Mouse (Mus musculus) forebrain, embryonic 14.5 days (tissue): ENCODE data around the gene Svs1. TPM values are rescaled to one million over a fixed set of nuclear protein-coding genes. Genes with fewer than 3 reads are reported as not detected.

Experiments
- ATAC-seq: fragments of 200-750 bp; cut with Nextera tagmentation; 2 replicates; pipeline ENCODE4 v1.8.0; 2017; ENCODE audit warnings: mild to moderate bottlenecking, moderate library complexity
- DNase-seq: peaks from one replicate; pipeline ENCODE4 v3.0.0-alpha.2; 2015; ENCODE audit warnings: low spot score
- H3K27ac ChIP-seq: fragments of 300-500 bp; sonication (generic); 2 replicates; pipeline ENCODE4 v1.5.1; 2014; ENCODE audit warnings: low read depth, mild to moderate bottlenecking, control low read depth, low read length, moderate library complexity
- H3K27me3 ChIP-seq: fragments of 300-500 bp; sonication (generic); replicated peaks from 2 replicates; pipeline ENCODE4 v1.6.1; 2014; ENCODE audit warnings: low read length, control low read depth, mixed read lengths; ENCODE audit not compliant: control insufficient read depth, insufficient read depth
- H3K36me3 ChIP-seq: fragments of 300-500 bp; sonication (generic); 2 replicates; pipeline ENCODE4 v1.6.1; 2014; ENCODE audit warnings: low read length, control low read depth; ENCODE audit not compliant: control insufficient read depth, insufficient read depth
- H3K4me1 ChIP-seq: fragments of 300-500 bp; sonication (generic); 2 replicates; pipeline ENCODE4 v1.6.1; 2014; ENCODE audit warnings: antibody characterized with exemption, low read length, control low read depth; ENCODE audit not compliant: control insufficient read depth, insufficient read depth
- H3K4me2 ChIP-seq: fragments of 300-500 bp; sonication (generic); 2 replicates; pipeline ENCODE4 v1.6.1; 2014; ENCODE audit warnings: mild to moderate bottlenecking, control low read depth, low read length
- H3K4me3 ChIP-seq: fragments of 300-500 bp; sonication (generic); 2 replicates; pipeline ENCODE4 v1.5.1; 2014; ENCODE audit warnings: low read depth, low read length, control low read depth
- H3K9ac ChIP-seq: fragments of 300-500 bp; sonication (generic); 2 replicates; pipeline ENCODE4 v1.6.1; 2014; ENCODE audit warnings: mild to moderate bottlenecking, low read length, control low read depth, moderate library complexity
- H3K9me3 ChIP-seq: fragments of 300-500 bp; sonication (generic); replicated peaks from 2 replicates; pipeline ENCODE4 v1.6.1; 2016; ENCODE audit warnings: low read length, control low read depth, mixed read lengths; ENCODE audit not compliant: control insufficient read depth
- WGBS: fragments of 180-500 bp; shearing (Covaris S2); extraction: QIAGEN DNeasy Blood & Tissue Kit; methylation state at CpG from one replicate; pipeline ENCODE4 v1.1.7; 2014; 5-methylcytosine and 5-hydroxymethylcytosine counted together
- polyA plus RNA-seq: library from polyadenylated mRNA; unstranded; fragments of >200 nt; fragmentation: Nextera tagmentation; extraction: Ambion mirVana; gene quantifications from 2 replicates; pipeline ENCODE4 v1.2.1, GENCODE M21; 2014

Gene Svs1
- not detected in 2 replicates for polyA plus RNA-seq

DNA sequence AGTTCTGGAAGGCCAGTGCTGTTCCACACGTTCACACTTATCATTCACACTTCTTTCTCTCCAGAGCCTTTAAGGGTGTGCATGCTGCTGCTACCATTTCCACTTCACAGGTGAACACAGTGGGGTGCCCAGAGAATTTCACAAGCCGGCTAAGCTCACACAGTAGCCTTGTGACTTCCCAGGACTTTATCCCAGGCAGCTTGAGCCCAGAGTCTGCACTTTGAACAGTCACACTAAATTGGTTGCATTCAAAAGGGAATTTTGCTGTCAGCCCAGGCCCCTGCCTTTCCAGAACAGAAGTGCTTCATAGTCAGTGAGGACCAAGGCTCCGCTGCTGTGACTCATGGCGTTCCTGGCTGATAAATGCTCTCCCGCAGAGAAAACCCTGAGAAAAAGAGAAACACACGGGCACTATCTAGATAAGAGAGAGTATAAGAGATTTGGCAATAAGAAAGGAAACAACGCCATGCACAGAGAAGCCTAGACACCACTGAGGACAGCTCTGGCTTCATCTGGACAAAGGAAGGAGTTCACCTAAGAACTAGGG is at the start of gene Svs1:
TSS of gene Svs1 (plus strand) at position 418 of the 547 bp plus-strand sequence.
- 66% methylated on average over 7 of the region's 7 CpGs for WGBS
- no peak within 1 kb of the TSS for H3K27ac ChIP-seq
- no peaks in the 10 kb centered on the region for H3K36me3 ChIP-seq
- ATAC-seq (no peak), DNase-seq (no peak)
- no peaks in the 10 kb centered on the region for H3K27me3 ChIP-seq
- no peak within 1 kb of the TSS for H3K4me3 ChIP-seq
- H3K9ac ChIP-seq = no peak within 1 kb of the TSS
- H3K9me3 ChIP-seq = no peaks in the 10 kb centered on the region
- no peaks in the 10 kb centered on the region for H3K4me1 ChIP-seq
- H3K4me2 ChIP-seq = no peak within 1 kb of the TSS

DNA sequence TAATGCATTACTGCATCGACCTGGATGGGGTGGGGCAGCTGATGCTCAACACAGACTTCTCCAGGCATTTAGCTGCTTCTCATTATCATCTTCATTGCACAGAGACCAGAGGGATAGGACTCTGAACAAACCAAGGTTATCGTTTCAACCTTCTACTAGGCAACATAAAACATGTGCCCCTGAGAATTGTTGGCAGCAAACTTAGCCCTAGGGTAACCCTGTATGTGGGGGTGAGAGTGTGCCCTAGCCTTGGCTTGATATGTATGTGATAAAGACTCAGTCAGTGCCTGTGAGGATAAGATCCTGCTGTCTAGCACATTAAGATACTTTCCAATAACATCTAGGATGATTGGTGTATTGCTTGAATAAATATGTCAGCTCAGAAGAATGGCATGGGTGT is 37.1 kb upstream of the Svs1 start:
- no peak overlapping the region for H3K27ac ChIP-seq

DNA sequence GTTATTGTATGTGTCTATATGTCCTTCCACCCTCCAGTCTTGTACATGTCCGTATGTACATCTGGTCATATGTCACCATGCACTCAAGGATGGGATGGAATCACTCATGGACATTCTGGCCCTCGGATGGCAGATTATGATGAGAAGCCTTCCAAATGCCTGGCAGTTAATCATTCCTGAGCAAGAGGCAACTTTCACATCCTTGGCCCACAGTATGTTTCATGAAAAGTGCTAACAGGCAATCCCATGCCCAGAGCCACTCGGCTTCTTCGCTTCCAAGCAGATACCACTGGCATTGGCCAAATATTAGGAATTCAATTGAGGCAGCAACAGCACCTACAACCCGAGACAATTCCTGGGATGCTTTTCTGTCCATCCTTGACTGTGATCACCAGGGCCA is 36.0 kb upstream of the Svs1 start:
- Histone ChIP-seq H3K9ac (no peak overlapping the region), H3K4me3 (no peak overlapping the region), H3K9me3 (no peaks in the 10 kb centered on the region), H3K4me1 (no peaks in the 10 kb centered on the region), H3K4me2 (no peak overlapping the region), H3K36me3 (no peaks in the 10 kb centered on the region), H3K27ac (no peak overlapping the region), H3K27me3 (no peaks in the 10 kb centered on the region)
- DNase-seq (no peak), ATAC-seq (no peak)
- WGBS = 85% methylated on average over 5 of the region's 5 CpGs

More for the DNA sequence above, 37.1 kb upstream of the Svs1 start:
- ATAC-seq = no peak
- Histone ChIP-seq H3K27me3 (no peaks in the 10 kb centered on the region), H3K4me1 (no peaks in the 10 kb centered on the region), H3K4me3 (no peak overlapping the region), H3K9me3 (no peaks in the 10 kb centered on the region; the same call in 1 of the 2 replicates), H3K36me3 (no peaks in the 10 kb centered on the region), H3K9ac (no peak overlapping the region), H3K4me2 (no peak overlapping the region)
- 79% methylated on average over 2 of the region's 2 CpGs for WGBS
- no peak for DNase-seq

DNA sequence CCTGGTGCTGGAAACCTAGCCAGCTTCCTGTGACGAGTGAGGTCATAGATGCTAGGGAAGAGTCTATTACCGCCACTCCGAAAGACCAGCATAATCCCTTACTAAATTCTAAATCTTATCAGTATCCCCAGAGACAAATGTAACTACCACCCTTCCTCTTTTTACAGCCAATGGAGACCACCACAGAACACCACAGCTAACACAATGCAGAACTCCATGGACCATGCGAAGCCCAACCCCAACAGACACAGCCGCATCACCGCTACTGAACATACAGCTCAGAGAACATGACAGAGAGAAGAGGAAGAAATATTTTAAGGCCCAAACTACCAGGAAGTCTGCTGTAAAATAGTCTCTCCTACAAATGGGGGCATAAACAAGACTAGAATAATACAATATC is 35.0 kb upstream of the Svs1 start:
- DNase-seq (no peak), ATAC-seq (no peak)
- 90% methylated on average over 6 of the region's 6 CpGs for WGBS
- H3K36me3 ChIP-seq = no peaks in the 10 kb centered on the region
- H3K9ac ChIP-seq = no peak overlapping the region
- H3K4me2 ChIP-seq = no peak overlapping the region
- H3K4me3 ChIP-seq = no peak overlapping the region
- H3K27me3 ChIP-seq = no peaks in the 10 kb centered on the region
- no peak overlapping the region for H3K27ac ChIP-seq
- no peaks in the 10 kb centered on the region for H3K4me1 ChIP-seq
- H3K9me3 ChIP-seq = no peaks in the 10 kb centered on the region

DNA sequence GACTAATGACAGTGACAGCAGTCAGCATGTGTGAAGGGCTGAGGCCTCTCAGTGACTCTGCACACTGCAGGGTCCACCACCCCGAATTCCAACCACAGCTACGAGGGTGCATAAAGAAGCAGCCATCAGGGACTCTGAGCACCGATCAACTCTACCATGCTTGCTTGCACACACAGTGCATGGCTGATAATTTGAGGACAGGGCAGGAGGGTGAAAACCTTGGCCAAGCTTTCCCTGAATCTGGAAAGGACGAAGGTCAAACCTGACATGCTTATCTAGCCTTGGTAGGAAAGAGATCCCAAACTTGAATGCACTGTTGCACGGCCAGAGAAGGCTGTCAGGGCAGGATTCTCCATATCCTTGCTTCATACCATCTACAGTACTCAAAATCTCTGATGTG is 33.4 kb upstream of the Svs1 start:
- H3K9me3 ChIP-seq = no peaks in the 10 kb centered on the region
- H3K4me1 ChIP-seq = no peaks in the 10 kb centered on the region
- H3K36me3 ChIP-seq = no peaks in the 10 kb centered on the region
- H3K9ac ChIP-seq = no peak overlapping the region
- H3K4me2 ChIP-seq = no peak overlapping the region
- no peak for ATAC-seq
- WGBS = 84% methylated on average over 5 of the region's 5 CpGs
- DNase-seq = no peak
- no peaks in the 10 kb centered on the region for H3K27me3 ChIP-seq
- no peak overlapping the region for H3K4me3 ChIP-seq
- no peak overlapping the region for H3K27ac ChIP-seq

DNA sequence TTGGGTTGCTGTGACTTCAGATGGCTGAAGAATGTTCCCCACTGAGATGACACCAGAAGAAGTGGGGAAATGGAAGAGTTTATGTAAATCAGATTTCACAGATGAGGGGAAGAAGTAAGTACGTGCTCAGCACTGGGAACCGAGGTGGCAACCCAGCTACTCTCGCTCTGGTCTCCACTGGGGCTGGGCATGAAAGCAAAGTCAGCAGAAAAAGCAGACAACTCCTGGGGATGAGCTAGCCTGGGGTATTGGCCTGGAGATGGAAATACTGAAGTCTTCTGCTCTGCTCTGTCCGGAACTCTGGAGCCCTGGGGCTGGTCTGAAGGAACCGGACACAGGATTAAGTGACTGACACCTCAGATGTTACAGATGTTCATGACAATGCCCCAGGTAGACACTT is 32.5 kb upstream of the Svs1 start:
- H3K27me3 ChIP-seq = no peaks in the 10 kb centered on the region
- H3K4me2 ChIP-seq = no peak overlapping the region
- no peak overlapping the region for H3K4me3 ChIP-seq
- ATAC-seq = no peak
- H3K9ac ChIP-seq = no peak overlapping the region
- H3K36me3 ChIP-seq = no peaks in the 10 kb centered on the region
- no peaks in the 10 kb centered on the region for H3K4me1 ChIP-seq
- no peaks in the 10 kb centered on the region for H3K9me3 ChIP-seq
- no peak for DNase-seq
- no peak overlapping the region for H3K27ac ChIP-seq
- 82% methylated on average over 5 of the region's 5 CpGs for WGBS

DNA sequence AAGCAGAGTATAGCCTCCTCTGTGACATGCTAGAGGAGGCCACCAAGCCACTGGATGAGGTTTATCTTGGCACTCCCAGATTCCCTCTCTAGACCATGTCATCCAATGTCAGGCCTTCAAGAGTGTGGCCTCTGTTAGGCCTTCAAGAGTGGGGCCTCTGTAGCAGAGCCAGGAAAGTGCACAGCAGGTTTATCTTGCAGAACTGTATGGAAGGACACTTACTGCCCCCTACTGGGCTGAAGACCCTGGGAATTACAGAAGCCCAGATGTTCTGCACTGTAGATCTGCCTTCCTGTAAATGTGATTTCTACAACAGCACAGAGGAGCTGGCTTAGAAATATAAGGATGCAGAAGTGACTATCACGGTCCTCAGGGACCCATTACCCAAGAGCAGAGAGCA is 31.7 kb upstream of the Svs1 start:
- no peaks in the 10 kb centered on the region for H3K4me1 ChIP-seq
- no peaks in the 10 kb centered on the region for H3K36me3 ChIP-seq
- H3K9me3 ChIP-seq = no peaks in the 10 kb centered on the region
- DNase-seq = peak; percentile 69
- WGBS = 75% methylated on average over 1 of the region's 1 CpGs
- no peak overlapping the region for H3K4me2 ChIP-seq
- H3K4me3 ChIP-seq = no peak overlapping the region
- no peak overlapping the region for H3K9ac ChIP-seq
- no peaks in the 10 kb centered on the region for H3K27me3 ChIP-seq
- no peak overlapping the region for H3K27ac ChIP-seq
- ATAC-seq = no peak

DNA sequence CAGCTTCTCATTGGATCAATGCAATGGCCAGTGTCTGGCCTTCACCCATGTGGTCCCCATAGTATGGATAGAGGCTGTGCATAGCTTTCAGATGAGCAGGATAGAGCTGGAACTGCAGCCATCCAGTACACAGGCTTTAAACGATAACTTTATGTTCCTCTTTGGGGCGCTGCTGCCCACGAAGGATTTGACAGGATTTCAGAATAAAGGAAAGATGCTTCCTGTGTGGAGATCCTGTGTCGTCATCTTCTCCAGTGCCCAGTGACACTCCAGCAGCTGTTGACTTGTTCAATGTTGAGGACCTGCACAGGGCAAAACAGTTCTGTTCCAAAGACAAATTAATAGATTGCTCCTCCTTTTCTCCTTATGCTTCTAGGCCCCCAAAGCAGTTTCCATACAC is 29.9 kb upstream of the Svs1 start:
- H3K9me3 ChIP-seq = no peaks in the 10 kb centered on the region
- no peaks in the 10 kb centered on the region for H3K27me3 ChIP-seq
- DNase-seq (no peak), ATAC-seq (no peak)
- no peaks in the 10 kb centered on the region for H3K36me3 ChIP-seq
- H3K9ac ChIP-seq = no peak overlapping the region
- WGBS = 91% methylated on average over 4 of the region's 4 CpGs
- no peak overlapping the region for H3K4me3 ChIP-seq
- no peak overlapping the region for H3K4me2 ChIP-seq
- H3K4me1 ChIP-seq = no peaks in the 10 kb centered on the region
- no peak overlapping the region for H3K27ac ChIP-seq

DNA sequence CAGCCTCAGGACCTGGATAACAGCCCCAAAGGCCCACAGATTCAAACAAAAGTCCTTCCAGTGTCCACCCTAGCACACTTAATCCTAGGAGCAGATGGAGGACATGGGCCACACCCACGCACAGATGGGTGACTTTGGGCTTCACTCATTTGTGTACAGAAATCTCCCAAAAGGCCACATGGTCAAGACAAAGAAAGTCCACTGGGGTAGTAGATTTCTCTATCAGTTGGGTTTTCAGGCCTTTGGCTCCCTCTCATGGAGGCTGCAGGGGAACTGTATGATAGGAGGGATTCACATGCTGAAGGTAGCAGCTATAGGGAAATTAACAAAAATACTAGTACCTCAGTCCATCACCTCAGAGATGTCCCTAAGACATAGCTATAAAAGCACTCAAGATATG is 28.6 kb upstream of the Svs1 start:
- H3K27me3 ChIP-seq = no peaks in the 10 kb centered on the region
- ATAC-seq (no peak), DNase-seq (peak; percentile 53)
- WGBS = 61% methylated on average over 1 of the region's 1 CpGs
- H3K9ac ChIP-seq = no peak overlapping the region
- H3K36me3 ChIP-seq = no peaks in the 10 kb centered on the region
- H3K4me2 ChIP-seq = no peak overlapping the region
- H3K9me3 ChIP-seq = no peaks in the 10 kb centered on the region
- no peak overlapping the region for H3K27ac ChIP-seq
- no peak overlapping the region for H3K4me3 ChIP-seq
- H3K4me1 ChIP-seq = no peaks in the 10 kb centered on the region
